Mouse (Mus musculus): ENCODE results near the gene Cnnm3. TPM values are rescaled to one million over a fixed set of nuclear protein-coding genes. Genes with fewer than 3 reads are reported as not detected.

Gene Cnnm3
- 3.8 and 4.6 TPM in 2 replicates for polyA plus RNA-seq (2016; fragmentation: Nextera tagmentation; extraction: Ambion mirVana)

- ATAC-seq (ENCODE audit: low FRiP score, low read depth) = peak; percentile 98
- WGBS = 2% methylated on average over 50 of the region's 51 CpGs
- H3K4me3 ChIP-seq = peak within 1 kb of the TSS; percentile 96
- peak within 1 kb of the TSS; percentile 99 for H3K27ac ChIP-seq (replicated peaks)
- peaks cover 15% of the 10 kb centered on the region for H3K36me3 ChIP-seq
- H3K4me1 ChIP-seq = peaks cover 33% of the 10 kb centered on the region
- H3K4me2 ChIP-seq (replicated peaks) = peak within 1 kb of the TSS; percentile 92
- H3K9me3 ChIP-seq = peaks cover 3% of the 10 kb centered on the region; the same call in 1 of the 2 replicates
- peak within 1 kb of the TSS; percentile 92 for H3K9ac ChIP-seq (replicated peaks)
- H3K27me3 ChIP-seq = no peaks in the 10 kb centered on the region
Observed at GRCm38 (mm10) chr1:36511289-36512021, at the start of gene Cnnm3. TSS of gene Cnnm3 (plus strand) at chr1:36511867.

GRCm38 (mm10) chr1:36465641-36466160, 46.0 kb upstream of the Cnnm3 start:
- WGBS = 81% methylated on average over 4 of the region's 4 CpGs
- H3K4me2 ChIP-seq (replicated peaks) = no peak overlapping the region
- no peaks in the 10 kb centered on the region for H3K36me3 ChIP-seq
- H3K4me3 ChIP-seq = no peak overlapping the region
- H3K4me1 ChIP-seq = peaks cover under 1% of the 10 kb centered on the region
- H3K9ac ChIP-seq (replicated peaks) = no peak overlapping the region
- no peak overlapping the region for H3K27ac ChIP-seq (replicated peaks)
- peaks cover 11% of the 10 kb centered on the region; the same call in 1 of the 2 replicates for H3K27me3 ChIP-seq
- no peaks in the 10 kb centered on the region for H3K9me3 ChIP-seq
- no peak for ATAC-seq (ENCODE audit: low FRiP score, low read depth)

GRCm38 (mm10) chr1:36467446-36467845, 44.2 kb upstream of the Cnnm3 start:
- Histone ChIP-seq H3K9me3 (no peaks in the 10 kb centered on the region), H3K27me3 (peaks cover 11% of the 10 kb centered on the region; the same call in 1 of the 2 replicates), H3K36me3 (no peaks in the 10 kb centered on the region), H3K4me1 (peaks cover 13% of the 10 kb centered on the region), H3K4me2 (replicated peaks) (no peak overlapping the region), H3K27ac (replicated peaks) (no peak overlapping the region), H3K9ac (replicated peaks) (no peak overlapping the region), H3K4me3 (no peak overlapping the region)
- ATAC-seq (ENCODE audit: low FRiP score, low read depth) = no peak
- 57% methylated on average over 5 of the region's 5 CpGs for WGBS

GRCm38 (mm10) chr1:36469811-36470444, 41.7 kb upstream of the Cnnm3 start:
- no peaks in the 10 kb centered on the region for H3K36me3 ChIP-seq
- 0 out of 2 replicates have a peak, but pooled peaks cover 7% of the 10 kb centered on the region for H3K27me3 ChIP-seq
- H3K9ac ChIP-seq (replicated peaks) = no peak overlapping the region
- H3K27ac ChIP-seq (replicated peaks) = no peak overlapping the region
- H3K4me2 ChIP-seq (replicated peaks) = no peak overlapping the region
- H3K9me3 ChIP-seq = no peaks in the 10 kb centered on the region
- WGBS = 47% methylated on average over 2 of the region's 2 CpGs
- H3K4me3 ChIP-seq = no peak overlapping the region
- H3K4me1 ChIP-seq = peaks cover 38% of the 10 kb centered on the region
- ATAC-seq (ENCODE audit: low FRiP score, low read depth) = no peak

GRCm38 (mm10) chr1:36471181-36472105, 40.2 kb upstream of the Cnnm3 start, which contains the start of gene Cnnm4:
TSS of gene Cnnm4 (plus strand) at chr1:36471620.
- Histone ChIP-seq H3K36me3 (no peaks in the 10 kb centered on the region), H3K4me2 (replicated peaks) (peak within 1 kb of the TSS; percentile 75), H3K27ac (replicated peaks) (peak within 1 kb of the TSS; percentile 60), H3K4me1 (peaks cover 53% of the 10 kb centered on the region), H3K4me3 (peak within 1 kb of the TSS; percentile 68), H3K9me3 (no peaks in the 10 kb centered on the region), H3K27me3 (0 out of 2 replicates have a peak, but pooled peaks cover 7% of the 10 kb centered on the region), H3K9ac (replicated peaks) (peak within 1 kb of the TSS; percentile 65)
- ATAC-seq (ENCODE audit: low FRiP score, low read depth) = peak; percentile 89
- under 1% methylated on average over 67 of the region's 98 CpGs for WGBS

- Histone ChIP-seq H3K9ac (replicated peaks) (peak overlapping the region; percentile 65), H3K4me3 (peak overlapping the region; percentile 68), H3K27me3 (0 out of 2 replicates have a peak, but pooled peaks cover 7% of the 10 kb centered on the region), H3K27ac (replicated peaks) (peak overlapping the region; percentile 60; the same call in 1 of the 2 replicates), H3K9me3 (no peaks in the 10 kb centered on the region), H3K4me1 (peaks cover 57% of the 10 kb centered on the region), H3K4me2 (replicated peaks) (peak overlapping the region; percentile 75), H3K36me3 (no peaks in the 10 kb centered on the region)
- ATAC-seq (ENCODE audit: low FRiP score, low read depth) = no peak; the same call in 1 of the 2 replicates
- WGBS = 15% methylated on average over 18 of the region's 18 CpGs
Observed at GRCm38 (mm10) chr1:36472106-36472440, 39.6 kb upstream of the Cnnm3 start.

- Histone ChIP-seq H3K27ac (replicated peaks) (no peak overlapping the region), H3K4me2 (replicated peaks) (peak overlapping the region; percentile 75), H3K9ac (replicated peaks) (no peak overlapping the region), H3K36me3 (no peaks in the 10 kb centered on the region), H3K4me1 (peaks cover 57% of the 10 kb centered on the region), H3K27me3 (0 out of 2 replicates have a peak, but pooled peaks cover 5% of the 10 kb centered on the region), H3K9me3 (no peaks in the 10 kb centered on the region), H3K4me3 (no peak overlapping the region)
- ATAC-seq (ENCODE audit: low FRiP score, low read depth) = no peak
- 77% methylated on average over 10 of the region's 10 CpGs for WGBS
Observed at GRCm38 (mm10) chr1:36473211-36473780, 38.4 kb upstream of the Cnnm3 start.

- ATAC-seq (ENCODE audit: low FRiP score, low read depth) = no peak
- Histone ChIP-seq H3K4me2 (replicated peaks) (peak overlapping the region; percentile 75), H3K27ac (replicated peaks) (no peak overlapping the region)
Observed at GRCm38 (mm10) chr1:36474646-36475045, 37.0 kb upstream of the Cnnm3 start.

GRCm38 (mm10) chr1:36475480-36476110, 36.1 kb upstream of the Cnnm3 start:
- H3K27me3 ChIP-seq = no peaks in the 10 kb centered on the region
- peak overlapping the region; percentile 75 for H3K4me2 ChIP-seq (replicated peaks)
- 59% methylated on average over 8 of the region's 8 CpGs for WGBS
- H3K27ac ChIP-seq (replicated peaks) = no peak overlapping the region
- peaks cover 57% of the 10 kb centered on the region for H3K4me1 ChIP-seq
- no peaks in the 10 kb centered on the region for H3K36me3 ChIP-seq
- no peaks in the 10 kb centered on the region for H3K9me3 ChIP-seq
- H3K4me3 ChIP-seq = 0 out of 2 replicates have a peak overlapping the region, but pooled peaks have one; percentile 9
- H3K9ac ChIP-seq (replicated peaks) = no peak overlapping the region
- no peak for ATAC-seq (ENCODE audit: low FRiP score, low read depth)

More at GRCm38 (mm10) chr1:36474646-36475045, 37.0 kb upstream of the Cnnm3 start:
- no peak overlapping the region for H3K9ac ChIP-seq (replicated peaks)
- 68% methylated on average over 3 of the region's 3 CpGs for WGBS
- peaks cover 57% of the 10 kb centered on the region for H3K4me1 ChIP-seq
- no peaks in the 10 kb centered on the region for H3K27me3 ChIP-seq
- H3K9me3 ChIP-seq = no peaks in the 10 kb centered on the region
- H3K36me3 ChIP-seq = no peaks in the 10 kb centered on the region
- H3K4me3 ChIP-seq = no peak overlapping the region

- Histone ChIP-seq H3K4me1 (peaks cover 53% of the 10 kb centered on the region), H3K4me2 (replicated peaks) (no peak overlapping the region)
Observed at GRCm38 (mm10) chr1:36476426-36476825, 35.2 kb upstream of the Cnnm3 start.

More at GRCm38 (mm10) chr1:36476426-36476825, 35.2 kb upstream of the Cnnm3 start:
- no peak overlapping the region for H3K4me3 ChIP-seq
- no peak overlapping the region for H3K27ac ChIP-seq (replicated peaks)
- 86% methylated on average over 7 of the region's 7 CpGs for WGBS
- no peaks in the 10 kb centered on the region for H3K27me3 ChIP-seq
- H3K36me3 ChIP-seq = no peaks in the 10 kb centered on the region
- H3K9ac ChIP-seq (replicated peaks) = no peak overlapping the region
- no peaks in the 10 kb centered on the region for H3K9me3 ChIP-seq
- ATAC-seq (ENCODE audit: low FRiP score, low read depth) = no peak
